Mouse (Mus musculus): Measurements from ENCODE around the gene Sez6.
A peak's percentile ranks its signal among the peaks of the same experiment; 100 is the strongest.

Sez6 gene

GRCm38 (mm10) chr11:77930751-77931540 is at the start of gene Sez6:
Sez6 (plus strand) TSS chr11:77930800.
- DNase-seq (ENCODE audit: low spot score in 2 of 2), result peak; percentile 39 to 85

DNA sequence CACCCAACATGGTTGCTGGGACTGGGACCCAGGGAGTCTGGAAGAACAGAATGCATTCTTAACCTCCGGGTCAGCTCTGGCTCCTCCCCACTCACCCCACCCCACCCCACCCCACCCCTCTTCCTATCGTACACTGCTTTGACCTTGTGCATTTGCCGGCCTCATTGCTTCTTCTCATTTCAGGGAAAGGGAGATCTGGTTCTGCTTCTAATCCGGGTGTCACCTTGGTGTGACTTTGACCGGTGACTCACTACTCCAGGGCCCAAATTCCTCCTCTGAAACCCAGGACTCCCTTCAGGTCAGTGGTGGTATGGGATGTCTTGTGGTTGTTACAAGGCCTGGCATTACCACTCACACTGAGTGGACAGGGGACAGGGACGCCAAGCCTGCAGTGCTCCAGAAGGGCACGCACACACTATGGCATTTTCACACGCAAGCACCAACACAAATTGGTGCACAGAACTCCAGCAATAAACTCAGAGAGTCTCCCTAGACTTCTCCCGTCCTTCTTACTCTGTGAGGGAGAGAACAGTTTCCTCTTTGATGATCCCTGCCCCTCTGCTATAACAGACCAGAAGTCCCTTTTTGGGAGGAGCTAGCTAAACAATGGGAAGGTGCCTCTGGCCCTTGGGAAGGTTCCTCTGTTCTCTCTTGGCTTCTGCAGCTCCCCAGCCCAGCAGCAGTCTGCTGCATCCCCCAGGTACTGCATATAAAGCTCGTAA is 45.9 kb upstream of the Sez6 start:
- DNase-seq (ENCODE audit: low spot score in 2 of 2), result no peak

DNA sequence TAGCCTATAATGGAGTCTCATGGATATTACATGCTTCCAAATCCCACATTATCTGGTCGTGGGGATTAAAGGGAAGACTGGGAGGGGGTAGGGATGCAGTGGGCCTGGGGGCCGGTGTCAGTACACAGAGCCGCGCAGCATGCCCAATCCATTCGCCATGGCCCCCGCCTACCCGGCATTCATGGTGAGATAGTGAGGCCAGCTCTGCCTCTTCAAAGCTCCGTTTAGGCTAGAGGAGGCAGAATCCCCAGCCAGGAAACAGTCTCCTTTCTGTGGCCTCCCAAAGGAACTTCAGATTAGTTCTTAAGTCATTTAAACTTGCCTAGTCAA is 45.4 kb upstream of the Sez6 start:
- DNase-seq (ENCODE audit: low spot score in 2 of 2), result no peak

DNA sequence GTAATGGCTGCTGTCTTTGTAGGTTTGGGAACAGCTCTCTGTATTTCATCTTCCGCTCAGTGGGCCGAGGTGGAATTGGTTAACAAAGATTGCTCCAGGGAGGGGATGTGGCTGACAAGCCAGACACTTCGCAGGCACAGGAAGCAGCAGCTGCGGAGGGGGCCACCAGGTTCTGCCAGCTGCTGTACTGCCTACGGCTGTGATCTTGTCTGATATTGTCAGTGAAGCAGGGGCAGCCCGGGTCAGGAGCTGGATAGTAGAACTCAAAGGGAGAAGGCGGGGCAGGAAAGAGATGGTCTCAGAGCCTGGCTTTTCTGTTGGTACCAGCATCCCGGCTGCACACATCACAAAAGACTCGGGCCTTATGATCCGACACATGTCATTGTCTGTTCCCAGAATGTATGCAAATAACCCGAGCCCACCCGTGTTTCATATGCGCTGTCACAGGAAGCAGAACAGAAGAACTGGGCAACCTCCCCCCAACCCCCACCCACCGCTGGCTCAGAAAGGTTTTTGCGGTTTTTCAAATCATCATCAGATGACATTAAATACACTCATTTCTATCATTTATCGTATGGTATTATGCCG is 43.1 kb upstream of the Sez6 start:
- peak; percentile 87 to 91 for DNase-seq (ENCODE audit: low spot score in 2 of 2)

DNA sequence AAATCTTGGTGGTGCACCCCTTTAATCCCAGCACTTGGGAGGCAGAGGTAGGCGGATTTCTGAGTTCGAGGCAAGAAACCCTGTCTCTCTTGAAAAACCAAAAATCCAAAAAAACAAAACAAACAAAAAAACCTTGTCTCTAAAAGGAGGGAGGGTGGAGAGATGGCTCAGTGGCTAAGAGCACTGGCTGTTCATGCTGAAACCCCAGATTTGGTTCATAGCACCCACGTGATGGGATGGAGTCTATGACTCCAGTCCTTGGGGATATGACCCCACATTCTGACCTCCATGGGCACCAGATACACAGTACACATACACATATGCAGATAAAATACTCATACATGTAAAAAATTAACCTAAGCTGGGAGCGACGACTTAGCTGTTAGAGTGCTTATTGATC is 41.8 kb upstream of the Sez6 start:
- no peak for DNase-seq (ENCODE audit: low spot score in 2 of 2)

DNA sequence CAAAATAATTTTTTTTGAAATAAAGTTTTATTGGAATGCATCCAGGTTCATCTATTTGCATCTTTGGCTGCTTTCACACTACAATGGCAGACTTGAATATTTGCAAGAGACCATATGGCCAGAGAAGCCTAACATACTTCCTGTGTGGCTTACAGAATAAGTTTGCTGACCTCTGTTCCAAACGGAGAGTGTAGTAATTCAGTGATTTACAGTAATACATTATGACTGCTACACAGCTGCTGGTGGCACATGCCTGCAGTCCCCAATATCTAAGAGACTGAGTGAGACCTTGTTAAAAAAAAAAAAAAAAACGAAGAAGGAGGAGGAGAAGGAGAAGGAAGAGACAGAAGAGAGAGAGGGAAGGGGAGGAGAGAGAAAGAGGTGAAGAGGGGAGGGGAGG is 41.1 kb upstream of the Sez6 start:
- no peak for DNase-seq (ENCODE audit: low spot score in 2 of 2)

GRCm38 (mm10) chr11:77890648-77891258 is 39.8 kb upstream of the Sez6 start:
- DNase-seq (ENCODE audit: low spot score in 2 of 2), result no peak

DNA sequence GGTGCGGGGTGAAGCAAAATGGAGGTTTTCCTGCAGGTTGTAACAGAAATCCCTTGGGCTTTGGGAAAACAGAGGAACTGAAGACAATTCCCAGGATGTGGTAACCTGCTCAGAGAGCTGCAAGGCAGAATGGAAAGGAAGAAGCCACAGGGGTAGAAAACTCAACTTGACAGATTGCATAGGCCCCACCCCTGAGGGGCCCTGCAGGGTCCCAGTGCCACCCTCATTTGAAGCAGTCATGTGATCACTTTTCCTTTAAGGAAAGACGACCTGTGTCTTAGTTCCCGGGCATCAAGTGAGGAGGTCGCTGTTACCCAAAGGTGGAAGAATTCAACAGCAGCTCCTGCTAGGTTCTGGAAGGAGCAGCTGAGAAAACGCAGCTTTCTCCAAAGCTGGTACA is 37.7 kb upstream of the Sez6 start:
- no peak for DNase-seq (ENCODE audit: low spot score in 2 of 2)

DNA sequence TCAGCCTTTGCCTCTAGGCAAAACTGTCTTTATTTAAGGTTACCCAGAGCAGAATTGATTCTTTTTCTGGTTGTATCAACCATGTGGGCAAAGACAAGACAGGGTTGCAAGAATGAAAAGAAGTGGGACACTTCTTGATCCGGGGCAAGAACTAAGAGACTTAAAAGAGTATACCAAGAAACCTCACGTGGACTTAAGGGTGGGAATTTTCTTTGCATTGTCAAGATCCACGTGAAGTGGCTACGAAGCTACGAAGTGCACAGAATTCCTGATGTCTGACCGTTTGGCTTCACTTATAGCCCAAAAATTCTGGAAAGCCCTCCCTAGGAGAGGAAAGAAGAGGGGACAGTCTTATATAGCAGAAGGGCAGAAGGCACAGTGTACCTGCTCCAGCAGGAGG is 37.3 kb upstream of the Sez6 start:
- DNase-seq (ENCODE audit: low spot score in 2 of 2), result no peak

GRCm38 (mm10) chr11:77893787-77894718 is 36.5 kb upstream of the Sez6 start, which contains the start of gene Pipox:
Pipox (minus strand) TSS chr11:77894096.
- DNase-seq (ENCODE audit: low spot score in 2 of 2), result no peak

- DNase-seq (ENCODE audit: low spot score in 2 of 2), result no peak
These were observed 35.6 kb upstream of the Sez6 start for GRCm38 (mm10) chr11:77894967-77895366.

DNA sequence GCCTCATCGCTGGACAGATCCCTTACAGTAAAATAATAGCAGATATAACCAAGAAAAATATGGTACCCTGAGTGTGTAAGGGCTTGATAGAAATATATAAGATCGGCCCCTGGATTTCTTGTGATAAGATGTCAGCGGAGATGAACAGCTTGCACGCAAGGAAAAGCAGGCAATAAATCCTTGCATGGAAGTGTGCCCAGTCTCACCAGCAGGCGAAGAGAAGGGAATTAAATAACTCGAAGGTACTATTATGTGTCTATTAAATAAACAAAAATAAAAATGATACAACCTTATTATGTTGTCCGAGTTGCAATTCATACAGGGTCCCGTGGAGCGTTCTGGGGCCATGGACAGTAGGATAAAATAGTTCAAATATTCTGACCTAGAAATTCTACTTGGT is 34.6 kb upstream of the Sez6 start:
- no peak for DNase-seq (ENCODE audit: low spot score in 2 of 2)

- no peak for DNase-seq (ENCODE audit: low spot score in 2 of 2)
These were observed 34.1 kb upstream of the Sez6 start for GRCm38 (mm10) chr11:77896480-77896819.

GRCm38 (mm10) chr11:77896820-77897805 is 33.5 kb upstream of the Sez6 start:
- no peak for DNase-seq (ENCODE audit: low spot score in 2 of 2)

DNA sequence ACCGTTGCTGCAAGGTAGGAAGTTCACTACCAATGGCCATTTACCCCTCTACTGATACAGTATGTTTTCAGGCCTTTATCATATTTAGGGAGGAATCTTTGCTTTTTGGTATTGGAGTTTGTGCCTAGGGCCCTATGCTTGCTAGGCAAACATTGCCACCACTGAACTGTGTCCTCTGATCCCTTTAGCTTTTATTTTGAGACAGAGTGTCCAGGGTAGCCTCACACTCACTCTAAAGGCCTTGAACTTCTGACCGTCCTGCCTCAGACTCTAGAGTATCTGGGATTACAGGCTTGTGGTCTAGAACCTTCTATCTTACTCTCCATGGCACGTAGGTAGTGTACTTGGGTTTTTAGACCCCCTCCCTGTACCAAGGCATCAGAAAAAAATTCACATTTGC is 30.4 kb upstream of the Sez6 start:
- no peak for DNase-seq (ENCODE audit: low spot score in 2 of 2)

- DNase-seq (ENCODE audit: low spot score in 2 of 2), result no peak
These were observed 29.9 kb upstream of the Sez6 start for GRCm38 (mm10) chr11:77900696-77901095.

DNA sequence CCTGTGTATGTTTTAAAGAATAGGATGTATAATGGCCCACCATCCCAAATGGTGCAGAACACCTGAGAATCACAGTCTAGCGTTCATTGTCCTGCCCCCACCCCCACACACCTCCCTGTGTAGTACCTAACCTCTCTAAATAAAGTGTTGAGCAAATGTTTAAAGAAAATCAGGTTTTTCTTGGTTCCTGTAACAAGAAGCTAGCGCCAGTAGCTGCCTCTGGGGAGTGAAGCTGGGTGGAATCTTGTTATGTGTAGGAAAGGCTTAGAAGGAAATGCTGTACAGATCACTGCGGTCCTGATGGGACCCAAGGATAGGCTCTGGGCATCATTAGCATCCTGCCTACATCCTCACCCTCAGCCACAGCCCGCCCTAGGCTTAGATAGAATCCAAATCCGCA is 29.2 kb upstream of the Sez6 start:
- no peak for DNase-seq (ENCODE audit: low spot score in 2 of 2)

DNA sequence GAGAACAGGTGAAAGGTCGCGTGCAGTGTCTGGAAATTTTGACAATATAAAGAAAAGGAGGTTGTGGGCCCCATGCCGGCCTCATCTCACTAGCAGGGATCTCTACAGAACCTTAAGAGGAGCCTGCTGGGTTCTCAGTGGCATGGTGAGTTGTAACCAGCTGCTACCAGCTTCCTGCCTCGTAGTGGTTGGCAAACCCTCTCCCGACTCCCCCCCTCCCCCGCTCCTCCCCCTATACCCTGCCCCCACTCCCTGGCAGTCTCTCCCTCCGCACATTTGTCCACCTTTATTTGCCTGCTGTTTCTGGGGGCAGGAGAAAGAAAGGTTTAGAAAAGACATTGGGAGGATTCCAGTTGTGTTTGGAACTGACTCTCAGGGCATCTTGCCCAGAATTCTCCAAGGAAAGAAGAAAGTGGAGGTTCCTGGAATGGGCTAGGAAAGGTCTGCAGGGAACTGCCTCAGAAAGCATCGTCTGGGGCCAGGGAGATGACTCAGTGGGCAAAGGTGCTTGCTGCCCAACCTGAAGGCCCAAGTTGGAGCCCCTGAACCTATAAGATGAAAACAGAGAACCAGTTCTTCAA is 28.7 kb upstream of the Sez6 start:
- DNase-seq (ENCODE audit: low spot score in 2 of 2), result no peak

- DNase-seq (ENCODE audit: low spot score in 2 of 2), result no peak
These were observed 26.8 kb upstream of the Sez6 start for GRCm38 (mm10) chr11:77903761-77904160.

- DNase-seq (ENCODE audit: low spot score in 2 of 2), result no peak
These were observed 25.9 kb upstream of the Sez6 start for GRCm38 (mm10) chr11:77904707-77905106.
